Mouse (Mus musculus) R1 (cell line): ENCODE data around the gene Cd79b.
A peak's percentile ranks its signal among the peaks of the same experiment; 100 is the strongest.

Experiments
- DNase-seq: peaks from one replicate; pipeline ENCODE4 v3.0.0-alpha.2; 2018; ENCODE audit warnings: low read depth, low spot score

Cd79b gene

GRCm38 (mm10) chr11:106273811-106274210 lies 40.8 kb downstream of the Cd79b start:
- no peak for DNase-seq

- DNase-seq, result no peak
Measured at GRCm38 (mm10) chr11:106273311-106273684, 41.3 kb downstream of the Cd79b start.

- peak; percentile 99 for DNase-seq
Measured at GRCm38 (mm10) chr11:106272644-106273310, 41.8 kb downstream of the Cd79b start, which contains the start of gene Smarcd2. Gene Smarcd2, minus strand, starts transcription at chr11:106272972.

- peak; percentile 41 for DNase-seq
Measured at GRCm38 (mm10) chr11:106271794-106272643, 42.5 kb downstream of the Cd79b start.

GRCm38 (mm10) chr11:106271131-106271793 lies 43.3 kb downstream of the Cd79b start:
- no peak for DNase-seq

GRCm38 (mm10) chr11:106269060-106269431 lies 45.5 kb downstream of the Cd79b start:
- no peak for DNase-seq

- DNase-seq, result no peak
Measured at GRCm38 (mm10) chr11:106268326-106269059, 46.1 kb downstream of the Cd79b start.

- DNase-seq, result no peak
Measured at GRCm38 (mm10) chr11:106267871-106268270, 46.7 kb downstream of the Cd79b start.

GRCm38 (mm10) chr11:106267311-106267852 lies 47.2 kb downstream of the Cd79b start:
- DNase-seq, result no peak

GRCm38 (mm10) chr11:106266431-106266830 lies 48.1 kb downstream of the Cd79b start:
- no peak for DNase-seq

- no peak for DNase-seq
Measured at GRCm38 (mm10) chr11:106265570-106265969, 49.0 kb downstream of the Cd79b start.

- DNase-seq, result no peak
Measured at GRCm38 (mm10) chr11:106264988-106265387, 49.6 kb downstream of the Cd79b start.

- DNase-seq, result no peak
Measured at GRCm38 (mm10) chr11:106263963-106264362, 50.6 kb downstream of the Cd79b start.
